Mouse (Mus musculus) stomach, embryonic 16.5 days (tissue): ENCODE measurements at regions not wholly inside any gene's neighbourhood (a gene's known extent, or its start where the extent isn't known, plus 50 kb on each side); places are given as distances from the start of the nearest gene placed in this dataset.

Experiments
- ATAC-seq: fragments of 200-750 bp; cut with Nextera tagmentation; 2 replicates; pipeline ENCODE4 v1.8.0; 2017; ENCODE audit warnings: moderate number of reproducible peaks, moderate TSS enrichment; ENCODE audit not compliant: insufficient read depth, low FRiP score
- H3K27ac ChIP-seq: fragments of 300-500 bp; sonication (generic); 2 replicates; pipeline ENCODE4 v1.5.1; 2014; ENCODE audit warnings: low read length
- H3K27me3 ChIP-seq: fragments of 300-500 bp; sonication (generic); 2 replicates; pipeline ENCODE4 v1.6.1; 2014; ENCODE audit warnings: low read length, control low read depth, mixed read lengths; ENCODE audit not compliant: control insufficient read depth, insufficient read depth
- H3K36me3 ChIP-seq: fragments of 300-500 bp; sonication (generic); 2 replicates; pipeline ENCODE4 v1.6.1; 2014; ENCODE audit warnings: low read length; ENCODE audit not compliant: control insufficient read depth, insufficient read depth
- H3K4me1 ChIP-seq: fragments of 300-500 bp; sonication (generic); 2 replicates; pipeline ENCODE4 v1.6.1; 2014; ENCODE audit warnings: low read length, control low read depth, mixed read lengths; ENCODE audit not compliant: control insufficient read depth, insufficient read depth
- H3K4me2 ChIP-seq: fragments of 300-500 bp; sonication (generic); 2 replicates; pipeline ENCODE4 v1.6.1; 2014; ENCODE audit warnings: low read depth, low read length, mixed read lengths
- H3K4me3 ChIP-seq: fragments of 300-500 bp; sonication (generic); replicated peaks from 2 replicates; pipeline ENCODE4 v1.5.1; 2014; ENCODE audit warnings: mild to moderate bottlenecking, low read length
- H3K9ac ChIP-seq: fragments of 300-500 bp; sonication (generic); 2 replicates; pipeline ENCODE4 v1.6.1; 2014; ENCODE audit warnings: low read length
- H3K9me3 ChIP-seq: fragments of 300-500 bp; sonication (generic); replicated peaks from 2 replicates; pipeline ENCODE4 v1.6.1; 2016; ENCODE audit warnings: low read length, control low read depth; ENCODE audit not compliant: control insufficient read depth
- WGBS: fragments of 180-500 bp; shearing (Covaris S2); extraction: QIAGEN DNeasy Blood & Tissue Kit; methylation state at CpG from one replicate; pipeline ENCODE4 v1.1.7; 2014; 5-methylcytosine and 5-hydroxymethylcytosine counted together

DNA sequence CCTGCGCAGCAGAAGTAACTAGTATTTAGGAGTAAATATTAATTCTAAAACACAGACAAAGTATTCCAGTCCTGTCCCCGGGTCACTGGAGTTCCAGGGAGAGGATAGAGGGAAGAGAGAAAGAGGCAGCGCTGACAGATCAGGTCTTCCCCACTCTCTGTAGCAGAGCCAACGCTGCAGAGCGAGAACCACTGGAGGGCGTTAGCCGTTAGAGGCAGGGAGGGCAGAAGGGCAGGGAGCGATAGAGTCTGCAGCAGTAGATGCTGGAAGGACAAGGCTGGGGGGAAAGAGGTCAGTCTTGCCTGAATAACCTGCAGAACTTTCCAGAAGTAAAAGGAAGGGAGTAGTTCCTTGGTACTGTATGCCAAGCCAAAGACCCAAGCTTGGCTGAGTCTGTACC, 64.2 kb upstream of the Laptm4a start:
- Histone ChIP-seq H3K27me3 (no peaks in the 10 kb centered on the region), H3K27ac (no peak overlapping the region), H3K4me2 (no peak overlapping the region), H3K9ac (no peak overlapping the region), H3K36me3 (no peaks in the 10 kb centered on the region), H3K4me3 (no peak overlapping the region), H3K9me3 (no peaks in the 10 kb centered on the region), H3K4me1 (peaks cover 17% of the 10 kb centered on the region; the same call in 1 of the 2 replicates)
- WGBS, result 56% methylated on average over 8 of the region's 8 CpGs
- no peak for ATAC-seq

DNA sequence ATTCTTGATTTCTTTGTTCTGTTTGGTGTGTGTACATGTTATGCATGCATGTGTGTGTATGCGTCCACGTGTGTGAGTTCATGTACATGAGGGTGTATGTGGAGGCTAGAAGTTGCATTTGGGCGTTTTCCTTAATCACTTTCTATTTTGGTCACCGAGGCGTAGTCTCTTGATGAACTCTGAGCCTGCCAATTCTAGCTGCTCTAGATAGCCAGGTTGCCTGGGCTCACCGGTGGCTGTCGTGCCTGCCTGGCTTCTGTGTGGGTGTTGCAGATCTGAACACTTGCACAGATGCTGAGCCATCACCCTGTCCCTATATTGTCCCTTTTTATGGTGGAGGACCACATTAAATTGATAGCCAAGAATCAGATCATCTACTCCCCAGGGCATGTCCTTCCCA, 62.7 kb upstream of the Laptm4a start:
- no peak overlapping the region for H3K27ac ChIP-seq
- H3K36me3 ChIP-seq, result no peaks in the 10 kb centered on the region
- H3K27me3 ChIP-seq, result no peaks in the 10 kb centered on the region
- H3K4me3 ChIP-seq, result no peak overlapping the region
- H3K9ac ChIP-seq, result no peak overlapping the region
- peaks cover 17% of the 10 kb centered on the region; the same call in 1 of the 2 replicates for H3K4me1 ChIP-seq
- H3K9me3 ChIP-seq, result no peaks in the 10 kb centered on the region
- no peak overlapping the region for H3K4me2 ChIP-seq
- 73% methylated on average over 7 of the region's 7 CpGs for WGBS
- no peak for ATAC-seq

DNA sequence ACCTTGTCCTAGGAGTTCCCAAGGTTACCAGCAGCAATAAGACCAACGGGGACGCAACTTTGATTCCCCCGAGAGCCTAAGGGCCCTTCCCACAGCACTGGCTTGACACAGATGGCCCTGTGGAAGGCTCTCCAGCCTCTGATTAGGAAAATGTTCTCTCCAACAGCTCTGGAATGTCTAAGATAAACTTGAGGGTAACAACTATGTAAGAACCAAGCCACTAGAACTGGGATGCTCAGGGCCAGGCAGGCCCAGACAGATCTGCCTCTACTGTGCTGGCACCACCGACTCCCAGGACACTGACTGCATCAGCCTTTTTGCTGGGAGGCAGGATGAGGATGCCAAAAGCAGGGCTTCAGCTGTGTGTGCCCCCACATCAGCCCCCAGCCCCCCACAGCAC, 61.9 kb upstream of the Laptm4a start:
- Histone ChIP-seq H3K4me3 (no peak overlapping the region), H3K9me3 (no peaks in the 10 kb centered on the region), H3K27ac (no peak overlapping the region), H3K36me3 (no peaks in the 10 kb centered on the region), H3K9ac (no peak overlapping the region), H3K4me2 (no peak overlapping the region), H3K27me3 (no peaks in the 10 kb centered on the region), H3K4me1 (peaks cover 18% of the 10 kb centered on the region; the same call in 1 of the 2 replicates)
- 59% methylated on average over 4 of the region's 4 CpGs for WGBS
- no peak for ATAC-seq

DNA sequence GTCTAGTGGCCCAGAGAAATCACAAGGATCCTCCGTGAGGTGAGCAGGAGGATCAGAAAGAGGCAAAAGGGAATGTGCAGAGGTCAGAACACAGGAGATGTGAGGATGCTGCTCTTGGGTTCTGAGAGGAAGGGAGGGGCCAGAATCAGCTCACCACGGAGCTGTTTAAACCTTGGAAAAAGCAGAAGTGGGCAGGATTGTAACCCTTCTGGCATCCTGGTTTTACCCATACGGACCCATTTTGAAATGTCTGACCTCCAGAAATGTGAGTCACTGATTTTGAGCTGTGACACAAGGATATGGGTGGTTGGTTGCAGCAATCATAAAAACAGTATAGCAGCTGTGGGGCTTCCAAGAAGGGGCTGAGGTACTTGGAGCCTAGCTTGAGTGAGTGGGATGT, 56.6 kb upstream of the Laptm4a start:
- no peak overlapping the region for H3K9ac ChIP-seq
- H3K9me3 ChIP-seq, result no peaks in the 10 kb centered on the region
- 43% methylated on average over 3 of the region's 3 CpGs for WGBS
- no peaks in the 10 kb centered on the region for H3K36me3 ChIP-seq
- H3K4me1 ChIP-seq, result peaks cover 13% of the 10 kb centered on the region; the same call in 1 of the 2 replicates
- peak overlapping the region; percentile 19; the same call in 1 of the 2 replicates for H3K27ac ChIP-seq
- H3K27me3 ChIP-seq, result no peaks in the 10 kb centered on the region
- no peak for ATAC-seq
- no peak overlapping the region for H3K4me3 ChIP-seq
- H3K4me2 ChIP-seq, result no peak overlapping the region

DNA sequence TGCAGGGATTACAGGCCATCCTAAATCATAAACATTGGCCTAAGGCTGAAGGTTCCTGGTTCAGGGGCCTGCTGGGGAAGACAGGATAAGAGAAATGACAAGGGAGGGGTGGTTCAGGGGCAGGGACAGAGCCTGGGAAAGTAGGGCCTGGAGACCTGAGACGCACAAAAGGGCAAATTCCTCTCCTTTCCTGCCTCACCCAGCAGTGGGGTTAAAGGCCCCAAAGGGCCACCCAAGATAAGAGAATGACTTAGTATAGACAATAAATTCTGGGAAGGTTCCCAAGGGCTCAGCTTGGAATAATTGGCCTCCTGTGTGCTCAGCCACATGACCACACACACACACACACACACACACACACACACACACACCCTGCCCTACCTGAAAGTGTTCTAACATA, 56.2 kb upstream of the Laptm4a start:
- ATAC-seq, result peak; percentile 42; the same call in 1 of the 2 replicates
- H3K4me2 ChIP-seq, result no peak overlapping the region
- H3K27ac ChIP-seq, result peak overlapping the region; percentile 19; the same call in 1 of the 2 replicates
- H3K9ac ChIP-seq, result no peak overlapping the region
- 27% methylated on average over 1 of the region's 1 CpGs for WGBS
- no peaks in the 10 kb centered on the region for H3K36me3 ChIP-seq
- no peaks in the 10 kb centered on the region for H3K9me3 ChIP-seq
- no peak overlapping the region for H3K4me3 ChIP-seq
- no peaks in the 10 kb centered on the region for H3K27me3 ChIP-seq
- H3K4me1 ChIP-seq, result peaks cover 11% of the 10 kb centered on the region; the same call in 1 of the 2 replicates

DNA sequence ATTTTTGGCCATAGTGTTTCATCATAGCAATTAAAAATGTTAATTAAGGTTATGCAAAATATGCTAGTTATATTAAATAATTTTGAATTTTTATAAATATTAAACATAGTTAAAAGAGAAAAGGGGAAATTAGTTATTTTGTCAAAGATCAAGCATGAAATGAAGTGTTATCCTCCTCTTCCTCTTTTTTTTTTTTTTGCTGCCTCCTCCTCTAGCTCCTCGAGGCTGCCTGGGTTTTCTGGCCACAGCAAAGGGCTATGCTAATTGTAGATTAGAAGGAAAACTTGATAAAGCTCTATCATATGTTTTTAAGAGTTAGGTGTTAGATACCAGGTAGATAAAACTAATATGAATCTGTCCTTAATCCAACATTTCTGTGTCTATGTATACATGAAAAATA, 54.4 kb upstream of the Laptm4a start:
- Histone ChIP-seq H3K4me2 (no peak overlapping the region), H3K4me1 (peaks cover 11% of the 10 kb centered on the region; the same call in 1 of the 2 replicates), H3K27me3 (no peaks in the 10 kb centered on the region), H3K9ac (no peak overlapping the region), H3K9me3 (no peaks in the 10 kb centered on the region), H3K4me3 (no peak overlapping the region), H3K36me3 (no peaks in the 10 kb centered on the region), H3K27ac (no peak overlapping the region)
- 22% methylated on average over 1 of the region's 1 CpGs for WGBS
- ATAC-seq, result no peak

DNA sequence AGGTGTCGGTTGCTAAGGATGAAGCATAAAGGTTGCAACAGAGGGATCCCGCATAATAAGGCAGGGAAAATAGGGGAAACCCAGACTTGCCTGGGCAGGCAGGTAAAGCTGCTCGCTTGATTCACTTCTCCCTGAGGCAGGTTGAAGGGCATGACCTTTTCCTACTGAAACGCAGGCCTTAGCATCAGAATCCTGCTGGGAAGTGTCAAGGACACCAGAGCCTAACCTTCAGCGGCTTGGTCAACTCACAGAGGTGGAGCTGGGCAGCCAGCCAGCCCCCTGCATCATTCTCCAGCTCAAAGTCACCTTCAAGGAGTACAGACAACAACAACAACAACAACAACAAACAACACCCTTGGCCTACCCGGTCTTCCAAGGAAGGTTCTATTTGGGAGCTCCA, 52.8 kb upstream of the Laptm4a start:
- H3K4me2 ChIP-seq, result no peak overlapping the region
- H3K9me3 ChIP-seq, result no peaks in the 10 kb centered on the region
- H3K4me3 ChIP-seq, result no peak overlapping the region
- ATAC-seq, result no peak
- H3K27me3 ChIP-seq, result no peaks in the 10 kb centered on the region
- H3K36me3 ChIP-seq, result no peaks in the 10 kb centered on the region
- WGBS, result 64% methylated on average over 6 of the region's 6 CpGs
- H3K27ac ChIP-seq, result no peak overlapping the region
- H3K9ac ChIP-seq, result no peak overlapping the region
- peaks cover 11% of the 10 kb centered on the region; the same call in 1 of the 2 replicates for H3K4me1 ChIP-seq

DNA sequence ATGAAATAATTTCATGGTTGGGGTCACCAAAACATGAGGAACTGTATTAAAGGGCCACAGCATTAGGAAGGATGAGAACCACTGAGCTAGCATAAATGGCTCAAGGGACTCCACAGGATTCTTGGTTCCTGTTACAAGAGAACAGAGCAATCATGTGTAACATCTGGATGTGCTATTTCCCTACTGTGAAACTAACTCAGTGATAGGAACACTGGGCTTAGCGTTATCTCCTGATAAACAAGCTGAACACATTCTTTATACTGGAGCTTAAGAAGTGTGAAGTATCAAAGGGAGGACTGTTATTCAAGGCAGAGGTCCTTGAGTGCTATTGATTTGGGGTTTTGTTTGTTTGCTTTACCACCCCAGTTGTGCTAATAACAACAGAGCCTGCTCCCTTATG, 52.3 kb upstream of the Laptm4a start:
- WGBS, result 23% methylated on average over 1 of the region's 1 CpGs
- H3K4me3 ChIP-seq, result no peak overlapping the region
- H3K4me1 ChIP-seq, result peaks cover 11% of the 10 kb centered on the region; the same call in 1 of the 2 replicates
- no peaks in the 10 kb centered on the region for H3K36me3 ChIP-seq
- no peak overlapping the region for H3K27ac ChIP-seq
- H3K9me3 ChIP-seq, result no peaks in the 10 kb centered on the region
- H3K9ac ChIP-seq, result no peak overlapping the region
- H3K4me2 ChIP-seq, result no peak overlapping the region
- H3K27me3 ChIP-seq, result no peaks in the 10 kb centered on the region
- ATAC-seq, result no peak
